Mouse (Mus musculus) thymus, adult 2 months (tissue): Measurements from ENCODE around the gene Shb. TPM values are rescaled to one million over a fixed set of nuclear protein-coding genes. Genes with fewer than 3 reads are reported as not detected.

Source experiments
- DNase-seq: peaks from one replicate; pipeline ENCODE4 v3.0.0; 2021
- H3K27ac ChIP-seq: fragments of 200-500 bp; 2 replicates; pipeline ENCODE4 v1.5.1; 2012; ENCODE audit warnings: low read length, control low read depth; ENCODE audit not compliant: control insufficient read depth, insufficient read depth
- H3K27me3 ChIP-seq: fragments of 200-500 bp; 2 replicates; pipeline ENCODE4 v1.6.1; 2012; ENCODE audit warnings: mild to moderate bottlenecking, low read length, moderate library complexity, mixed read lengths; ENCODE audit not compliant: control insufficient read depth, insufficient read depth
- H3K36me3 ChIP-seq: fragments of 200-500 bp; 2 replicates; pipeline ENCODE4 v1.6.1; 2012; ENCODE audit warnings: mild to moderate bottlenecking, low read length, moderate library complexity; ENCODE audit not compliant: control insufficient read depth, insufficient read depth
- H3K4me1 ChIP-seq: fragments of 200-500 bp; replicated peaks from 2 replicates; pipeline ENCODE4 v1.6.1; 2012; ENCODE audit warnings: low read length; ENCODE audit not compliant: control insufficient read depth, insufficient read depth
- H3K4me3 ChIP-seq: fragments of 200-500 bp; 2 replicates; pipeline ENCODE4 v1.5.1; 2012; ENCODE audit warnings: mild to moderate bottlenecking, low read length, control low read depth, moderate library complexity; ENCODE audit not compliant: control insufficient read depth, insufficient read depth
- CTCF ChIP-seq: fragments of 200-500 bp; IDR thresholded peaks from 2 replicates; pipeline ENCODE4 v1.5.1; 2012; ENCODE audit warnings: mild to moderate bottlenecking, control low read depth, low read length, moderate library complexity, borderline replicate concordance; ENCODE audit not compliant: control insufficient read depth, poor library complexity, insufficient read depth; ENCODE audit errors: extremely low read depth
- POLR2A ChIP-seq: fragments of 200-500 bp; IDR thresholded peaks from 2 replicates; pipeline ENCODE4 v1.6.1; 2012; ENCODE audit warnings: mild to moderate bottlenecking, low read length, control low read depth, moderate library complexity; ENCODE audit not compliant: control insufficient read depth, poor library complexity, insufficient read depth; ENCODE audit errors: extremely low read depth
- WGBS: fragments of 180-500 bp; shearing (Covaris S2); methylation state at CpG from one replicate; pipeline ENCODE4 v1.1.7; 2018; 5-methylcytosine and 5-hydroxymethylcytosine counted together
- polyA plus RNA-seq: library from polyadenylated mRNA; depleted of rRNA; stranded (reverse); fragments of >200 nt; gene quantifications from 2 replicates; pipeline ENCODE4 v1.2.3, GENCODE M21; 2012

Gene Shb
- polyA plus RNA-seq, 1 experiment: 14.5 TPM

DNA sequence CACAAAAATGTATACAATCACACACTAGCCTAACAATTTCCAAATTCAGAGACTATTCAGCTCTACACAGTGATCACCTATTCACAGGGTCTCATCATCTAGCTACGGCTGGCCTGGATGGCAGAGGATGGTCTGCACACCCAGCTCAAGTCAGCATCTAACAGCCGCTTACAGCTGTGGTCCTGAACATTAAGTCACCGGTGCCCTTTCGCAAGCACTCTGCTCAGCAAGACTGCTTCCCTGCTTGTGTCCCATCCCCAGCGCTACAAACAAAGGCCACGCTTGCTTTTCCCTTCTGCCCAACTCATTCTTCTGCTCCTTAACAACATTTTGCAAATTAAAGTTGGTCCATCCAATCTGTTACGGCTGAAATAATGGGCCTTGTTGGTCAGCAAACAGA, 125.9 kb downstream of the Shb start:
- no peak for DNase-seq
- H3K27ac ChIP-seq: no peak overlapping the region
- TF ChIP-seq CTCF (no peak), POLR2A (no peak)
- no peak overlapping the region for H3K4me3 ChIP-seq
- peaks cover 12% of the 10 kb centered on the region for H3K4me1 ChIP-seq
- WGBS: 97% methylated on average over 7 of the region's 7 CpGs
- no peaks in the 10 kb centered on the region for H3K27me3 ChIP-seq
- no peaks in the 10 kb centered on the region for H3K36me3 ChIP-seq

DNA sequence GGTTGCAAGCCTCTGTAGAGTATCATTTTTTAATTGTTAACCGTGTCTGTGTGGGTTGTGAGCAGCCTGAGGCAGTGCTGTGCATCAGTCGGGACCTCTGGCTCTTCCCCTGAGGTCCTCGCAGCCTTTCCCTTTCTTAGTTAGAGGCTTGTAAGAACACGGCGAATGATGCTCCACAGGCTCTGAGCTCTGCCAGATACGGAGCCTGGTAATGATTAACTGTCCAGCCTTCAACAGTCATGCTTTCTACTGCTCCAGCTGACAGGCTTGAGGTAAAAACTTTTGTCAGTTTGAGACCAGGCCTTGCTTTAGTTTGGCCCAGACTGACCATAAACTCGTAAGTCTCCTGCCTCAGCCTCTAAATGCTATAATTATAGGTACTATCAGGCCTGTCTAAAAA, 127.0 kb downstream of the Shb start:
- no peak for DNase-seq
- peaks cover 12% of the 10 kb centered on the region for H3K4me1 ChIP-seq
- no peaks in the 10 kb centered on the region for H3K27me3 ChIP-seq
- no peak overlapping the region for H3K27ac ChIP-seq
- H3K36me3 ChIP-seq: no peaks in the 10 kb centered on the region
- no peak for TF ChIP-seq CTCF
- TF ChIP-seq POLR2A: no peak
- no peak overlapping the region for H3K4me3 ChIP-seq
- 81% methylated on average over 7 of the region's 7 CpGs for WGBS

DNA sequence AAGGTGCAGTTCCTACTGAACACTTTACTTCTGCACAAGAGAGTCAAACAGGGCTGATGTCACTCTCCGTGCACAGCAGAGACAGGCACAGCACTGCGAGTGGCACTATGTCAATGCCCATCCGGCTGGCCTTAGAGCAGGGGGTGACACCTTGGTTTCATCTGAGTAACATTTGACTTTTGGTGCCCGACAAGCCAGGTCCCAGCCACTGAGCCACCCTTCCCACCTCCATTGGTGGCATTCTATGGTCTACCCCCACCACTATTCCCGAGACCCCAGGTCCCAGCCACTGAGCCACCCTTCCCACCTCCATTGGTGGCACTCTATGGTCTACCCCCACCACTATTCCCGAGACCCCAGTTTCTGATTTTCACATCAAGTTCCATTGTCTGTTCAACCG, 128.2 kb downstream of the Shb start:
- Histone ChIP-seq H3K36me3 (peaks cover 10% of the 10 kb centered on the region), H3K4me1 (peaks cover 12% of the 10 kb centered on the region), H3K4me3 (no peak overlapping the region)

DNA sequence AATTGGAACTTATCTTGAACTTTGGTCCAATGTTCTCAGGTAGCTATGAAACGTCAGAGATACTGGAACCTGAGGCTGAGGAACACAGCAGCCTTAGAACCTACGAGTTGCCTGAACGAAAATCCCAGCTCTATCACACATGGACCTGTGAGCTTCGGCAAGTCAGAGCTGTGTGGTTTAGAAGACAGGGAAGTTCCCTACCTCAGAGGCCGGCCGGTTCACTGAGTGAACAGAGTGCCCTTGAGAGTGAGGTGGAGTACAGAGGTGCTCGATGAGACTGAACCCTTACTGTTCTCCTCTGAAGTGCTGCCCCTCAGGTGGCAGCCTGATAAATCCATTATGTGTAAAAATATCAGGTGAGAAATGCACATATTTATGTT, 128.8 kb downstream of the Shb start:
- no peak for TF ChIP-seq CTCF
- no peak for TF ChIP-seq POLR2A
- H3K27me3 ChIP-seq: no peaks in the 10 kb centered on the region
- peaks cover 12% of the 10 kb centered on the region for H3K4me1 ChIP-seq
- no peak overlapping the region for H3K4me3 ChIP-seq
- no peak overlapping the region for H3K27ac ChIP-seq
- peaks cover 16% of the 10 kb centered on the region for H3K36me3 ChIP-seq
- no peak for DNase-seq
- WGBS: 29% methylated on average over 7 of the region's 7 CpGs

More for the DNA sequence above, 128.2 kb downstream of the Shb start:
- Histone ChIP-seq H3K27me3 (no peaks in the 10 kb centered on the region), H3K27ac (no peak overlapping the region)
- 96% methylated on average over 7 of the region's 7 CpGs for WGBS
- TF ChIP-seq CTCF (no peak), POLR2A (no peak)
- no peak for DNase-seq

DNA sequence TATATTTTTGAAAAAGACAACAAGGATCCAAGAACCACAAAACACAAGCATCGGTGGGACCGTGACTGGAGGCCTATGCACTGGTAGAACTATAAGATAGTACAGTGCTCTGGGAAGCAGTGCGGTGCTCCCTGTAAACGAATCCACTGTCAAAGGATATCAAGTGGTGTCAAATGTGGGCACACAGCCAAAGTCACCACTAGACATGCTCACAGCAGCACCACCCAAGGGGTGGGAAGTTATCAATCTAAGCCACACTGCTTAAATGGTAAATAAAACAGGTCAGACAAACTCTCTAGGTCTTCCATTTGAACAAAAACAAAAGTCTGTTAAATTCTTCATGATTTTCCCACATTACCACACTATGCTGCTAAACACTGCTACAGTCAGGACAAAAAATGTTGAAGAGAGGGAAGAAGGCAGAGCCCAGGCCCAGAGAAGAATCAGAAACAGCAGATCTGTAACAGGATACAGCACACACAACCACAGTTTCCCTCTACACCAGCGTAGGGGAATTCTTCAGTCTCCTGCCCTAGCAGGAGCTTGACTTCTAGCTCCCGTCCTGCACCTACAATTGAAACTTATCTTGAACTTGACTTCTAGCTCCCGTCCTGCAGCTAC, 129.3 kb downstream of the Shb start:
- Histone ChIP-seq H3K4me3 (no peak overlapping the region), H3K4me1 (peaks cover 12% of the 10 kb centered on the region), H3K27me3 (no peaks in the 10 kb centered on the region), H3K27ac (no peak overlapping the region), H3K36me3 (peaks cover 21% of the 10 kb centered on the region)
- DNase-seq: no peak
- TF ChIP-seq POLR2A: no peak
- TF ChIP-seq CTCF: no peak
- WGBS: 44% methylated on average over 7 of the region's 7 CpGs

DNA sequence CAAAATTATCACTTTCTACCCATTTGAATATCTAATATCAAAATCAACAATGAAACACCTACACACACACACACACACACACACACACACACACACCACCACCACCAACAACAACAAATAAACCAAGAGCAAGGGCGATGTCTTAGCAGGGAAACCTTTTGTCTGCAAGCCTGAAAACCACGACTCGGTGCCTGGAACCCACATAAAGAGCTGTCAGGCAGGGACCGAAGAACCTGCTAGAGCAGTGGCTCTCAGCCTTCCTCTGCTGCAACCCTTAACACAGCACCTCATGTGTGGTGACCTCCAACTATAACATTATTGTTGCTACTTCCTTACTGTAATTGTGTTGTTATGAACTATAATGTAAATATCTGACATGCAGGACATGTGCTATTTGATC, 130.0 kb downstream of the Shb start:
- H3K36me3 ChIP-seq: peaks cover 28% of the 10 kb centered on the region
- no peak overlapping the region for H3K4me3 ChIP-seq

More for the DNA sequence above, 130.0 kb downstream of the Shb start:
- Histone ChIP-seq H3K27ac (peak overlapping the region; percentile 35; the same call in 1 of the 2 replicates), H3K27me3 (no peaks in the 10 kb centered on the region), H3K4me1 (peaks cover 12% of the 10 kb centered on the region)
- 5% methylated on average over 4 of the region's 4 CpGs for WGBS
- no peak for DNase-seq
- TF ChIP-seq POLR2A (no peak), CTCF (no peak)
